Mouse (Mus musculus) limb, embryonic 12.5 days (tissue): ENCODE results near the gene Cdc42se1. TPM values are rescaled to one million over a fixed set of nuclear protein-coding genes. Genes with fewer than 3 reads are reported as not detected.

Source experiments
- ATAC-seq: fragments of 200-750 bp; cut with Nextera tagmentation; 2 replicates; pipeline ENCODE4 v1.8.0; 2017; ENCODE audit warnings: low read depth, moderate TSS enrichment; ENCODE audit not compliant: insufficient number of reproducible peaks, insufficient read depth, low FRiP score, low TSS enrichment
- H3K27ac ChIP-seq: fragments of 300-500 bp; sonication (generic); 2 replicates; pipeline ENCODE4 v1.5.1; 2016; ENCODE audit warnings: mild to moderate bottlenecking, moderate library complexity
- H3K27me3 ChIP-seq: fragments of 300-500 bp; sonication (generic); 2 replicates; pipeline ENCODE4 v1.6.1; 2016; ENCODE audit warnings: mild to moderate bottlenecking, moderate library complexity
- H3K36me3 ChIP-seq: fragments of 300-500 bp; sonication (generic); 2 replicates; pipeline ENCODE4 v1.6.1; 2016; ENCODE audit warnings: mild to moderate bottlenecking, moderate library complexity
- H3K4me1 ChIP-seq: fragments of 300-500 bp; sonication (generic); replicated peaks from 2 replicates; pipeline ENCODE4 v1.6.1; 2016
- H3K4me2 ChIP-seq: fragments of 300-500 bp; sonication (generic); 2 replicates; pipeline ENCODE4 v1.6.1; 2016; ENCODE audit warnings: mild to moderate bottlenecking, moderate library complexity
- H3K4me3 ChIP-seq: fragments of 300-500 bp; sonication (generic); replicated peaks from 2 replicates; pipeline ENCODE4 v1.5.1; 2016; ENCODE audit warnings: mild to moderate bottlenecking
- H3K9ac ChIP-seq: fragments of 300-500 bp; sonication (generic); replicated peaks from 2 replicates; pipeline ENCODE4 v1.6.1; 2016; ENCODE audit warnings: mild to moderate bottlenecking, moderate library complexity
- H3K9me3 ChIP-seq: fragments of 300-500 bp; sonication (generic); 2 replicates; pipeline ENCODE4 v1.6.1; 2016; ENCODE audit warnings: mild to moderate bottlenecking, moderate library complexity
- WGBS: fragments of 180-500 bp; shearing (Covaris S2); methylation state at CpG from one replicate; pipeline ENCODE4 v1.1.7; 2016; 5-methylcytosine and 5-hydroxymethylcytosine counted together
- polyA plus RNA-seq: library from polyadenylated mRNA; unstranded; fragments of >200 nt; fragmentation: Nextera tagmentation; extraction: Ambion mirVana; gene quantifications from 2 replicates; pipeline ENCODE4 v1.2.1, GENCODE M21; 2016

The Cdc42se1 gene
- polyA plus RNA-seq, 1 experiment from 2014 or later, result 75.3 TPM

- Histone ChIP-seq H3K9ac (no peak overlapping the region), H3K4me1 (no peaks in the 10 kb centered on the region), H3K4me3 (no peak overlapping the region), H3K27ac (no peak overlapping the region), H3K9me3 (no peaks in the 10 kb centered on the region), H3K4me2 (no peak overlapping the region), H3K27me3 (no peaks in the 10 kb centered on the region), H3K36me3 (peaks cover 93% of the 10 kb centered on the region)
- WGBS, result 84% methylated on average over 5 of the region's 5 CpGs
- ATAC-seq, result no peak
Measured at GRCm38 (mm10) chr3:95256931-95257330, 28.4 kb downstream of the Cdc42se1 start.

GRCm38 (mm10) chr3:95261975-95262374, 33.4 kb downstream of the Cdc42se1 start:
- Histone ChIP-seq H3K4me3 (no peak overlapping the region), H3K4me1 (no peaks in the 10 kb centered on the region), H3K4me2 (no peak overlapping the region), H3K9me3 (no peaks in the 10 kb centered on the region), H3K27me3 (no peaks in the 10 kb centered on the region), H3K36me3 (peaks cover 89% of the 10 kb centered on the region), H3K9ac (no peak overlapping the region), H3K27ac (no peak overlapping the region)
- no peak for ATAC-seq
- WGBS, result 92% methylated on average over 4 of the region's 4 CpGs

- Histone ChIP-seq H3K9me3 (no peaks in the 10 kb centered on the region), H3K27me3 (no peaks in the 10 kb centered on the region), H3K9ac (no peak overlapping the region; the same call in 1 of the 2 replicates), H3K4me1 (no peaks in the 10 kb centered on the region), H3K27ac (no peak overlapping the region), H3K4me2 (no peak overlapping the region), H3K4me3 (no peak overlapping the region), H3K36me3 (peaks cover 89% of the 10 kb centered on the region)
- ATAC-seq, result no peak
- 44% methylated on average over 11 of the region's 11 CpGs for WGBS
Measured at GRCm38 (mm10) chr3:95263089-95263739, 34.7 kb downstream of the Cdc42se1 start.

- no peak overlapping the region for H3K4me2 ChIP-seq
- ATAC-seq, result no peak
- peaks cover 89% of the 10 kb centered on the region for H3K36me3 ChIP-seq
- WGBS, result 87% methylated on average over 1 of the region's 1 CpGs
- H3K9me3 ChIP-seq, result no peaks in the 10 kb centered on the region
- H3K4me3 ChIP-seq, result no peak overlapping the region
- no peak overlapping the region for H3K27ac ChIP-seq
- H3K27me3 ChIP-seq, result no peaks in the 10 kb centered on the region
- H3K4me1 ChIP-seq, result no peaks in the 10 kb centered on the region
- no peak overlapping the region for H3K9ac ChIP-seq
Measured at GRCm38 (mm10) chr3:95264724-95265123, 36.2 kb downstream of the Cdc42se1 start.

- Histone ChIP-seq H3K9me3 (no peaks in the 10 kb centered on the region), H3K9ac (no peak overlapping the region), H3K4me1 (no peaks in the 10 kb centered on the region), H3K4me3 (no peak overlapping the region), H3K27me3 (no peaks in the 10 kb centered on the region), H3K27ac (no peak overlapping the region), H3K36me3 (peaks cover 81% of the 10 kb centered on the region), H3K4me2 (no peak overlapping the region)
- 94% methylated on average over 3 of the region's 3 CpGs for WGBS
- no peak for ATAC-seq
Measured at GRCm38 (mm10) chr3:95266052-95266451, 37.5 kb downstream of the Cdc42se1 start.

- peaks cover 68% of the 10 kb centered on the region for H3K36me3 ChIP-seq
- no peak for ATAC-seq
Measured at GRCm38 (mm10) chr3:95267855-95268254, 39.3 kb downstream of the Cdc42se1 start.

GRCm38 (mm10) chr3:95269789-95270188, 41.3 kb downstream of the Cdc42se1 start:
- Histone ChIP-seq H3K27ac (no peak overlapping the region), H3K27me3 (no peaks in the 10 kb centered on the region), H3K9ac (no peak overlapping the region), H3K36me3 (peaks cover 62% of the 10 kb centered on the region), H3K4me1 (no peaks in the 10 kb centered on the region), H3K4me3 (no peak overlapping the region), H3K9me3 (no peaks in the 10 kb centered on the region), H3K4me2 (no peak overlapping the region)
- ATAC-seq, result no peak
- 88% methylated on average over 5 of the region's 5 CpGs for WGBS

More at GRCm38 (mm10) chr3:95267855-95268254, 39.3 kb downstream of the Cdc42se1 start:
- no peaks in the 10 kb centered on the region for H3K9me3 ChIP-seq
- H3K4me2 ChIP-seq, result no peak overlapping the region
- H3K27me3 ChIP-seq, result no peaks in the 10 kb centered on the region
- H3K4me3 ChIP-seq, result no peak overlapping the region
- H3K4me1 ChIP-seq, result no peaks in the 10 kb centered on the region
- no peak overlapping the region for H3K9ac ChIP-seq
- no peak overlapping the region for H3K27ac ChIP-seq

- no peak for ATAC-seq
- H3K4me1 ChIP-seq, result no peaks in the 10 kb centered on the region
- no peak overlapping the region for H3K9ac ChIP-seq
- no peak overlapping the region for H3K4me3 ChIP-seq
- no peak overlapping the region for H3K27ac ChIP-seq
- peaks cover 54% of the 10 kb centered on the region for H3K36me3 ChIP-seq
- H3K9me3 ChIP-seq, result no peaks in the 10 kb centered on the region
- H3K4me2 ChIP-seq, result no peak overlapping the region
- H3K27me3 ChIP-seq, result no peaks in the 10 kb centered on the region
- 88% methylated on average over 12 of the region's 12 CpGs for WGBS
Measured at GRCm38 (mm10) chr3:95270766-95271364, 42.3 kb downstream of the Cdc42se1 start.

- Histone ChIP-seq H3K4me2 (no peak overlapping the region), H3K36me3 (peaks cover 33% of the 10 kb centered on the region; the same call in 1 of the 2 replicates), H3K27ac (no peak overlapping the region), H3K9me3 (no peaks in the 10 kb centered on the region), H3K4me3 (no peak overlapping the region), H3K4me1 (no peaks in the 10 kb centered on the region), H3K9ac (no peak overlapping the region), H3K27me3 (no peaks in the 10 kb centered on the region)
- WGBS, result 95% methylated on average over 5 of the region's 5 CpGs
- no peak for ATAC-seq
Measured at GRCm38 (mm10) chr3:95273471-95273870, 44.9 kb downstream of the Cdc42se1 start.

- WGBS, result 96% methylated on average over 4 of the region's 4 CpGs
- Histone ChIP-seq H3K4me3 (no peak overlapping the region), H3K9ac (no peak overlapping the region), H3K4me2 (no peak overlapping the region), H3K27me3 (no peaks in the 10 kb centered on the region), H3K27ac (no peak overlapping the region), H3K4me1 (no peaks in the 10 kb centered on the region), H3K36me3 (peaks cover 23% of the 10 kb centered on the region; the same call in 1 of the 2 replicates), H3K9me3 (no peaks in the 10 kb centered on the region)
- no peak for ATAC-seq
Measured at GRCm38 (mm10) chr3:95274453-95274852, 45.9 kb downstream of the Cdc42se1 start.

GRCm38 (mm10) chr3:95275161-95275560, 46.6 kb downstream of the Cdc42se1 start:
- H3K27ac ChIP-seq, result no peak overlapping the region

More at GRCm38 (mm10) chr3:95275161-95275560, 46.6 kb downstream of the Cdc42se1 start:
- Histone ChIP-seq H3K4me3 (no peak overlapping the region), H3K9ac (no peak overlapping the region), H3K36me3 (peaks cover 19% of the 10 kb centered on the region; the same call in 1 of the 2 replicates), H3K27me3 (no peaks in the 10 kb centered on the region), H3K4me1 (no peaks in the 10 kb centered on the region), H3K9me3 (no peaks in the 10 kb centered on the region), H3K4me2 (no peak overlapping the region)
- ATAC-seq, result no peak
- 77% methylated on average over 6 of the region's 6 CpGs for WGBS
